Mouse (Mus musculus) cerebellum, adult 11-12 months (tissue): Measurements from ENCODE around the gene Igf1r.

Experiments used
- DNase-seq: peaks from one replicate; pipeline ENCODE4 v3.0.0; 2022

The Igf1r gene

GRCm38 (mm10) chr7:68089725-68090124 is 137.1 kb downstream of the Igf1r start:
- no peak for DNase-seq

- DNase-seq, result no peak
Observed at GRCm38 (mm10) chr7:68090576-68090975, 137.9 kb downstream of the Igf1r start.

- no peak for DNase-seq
Observed at GRCm38 (mm10) chr7:68092304-68092978, 139.8 kb downstream of the Igf1r start.

- no peak for DNase-seq
Observed at GRCm38 (mm10) chr7:68093817-68094216, 141.2 kb downstream of the Igf1r start.

- no peak for DNase-seq
Observed at GRCm38 (mm10) chr7:68095574-68095973, 142.9 kb downstream of the Igf1r start.

GRCm38 (mm10) chr7:68096411-68096810 is 143.8 kb downstream of the Igf1r start:
- no peak for DNase-seq

- no peak for DNase-seq
Observed at GRCm38 (mm10) chr7:68097081-68097836, 144.6 kb downstream of the Igf1r start.

GRCm38 (mm10) chr7:68098098-68098497 is 145.5 kb downstream of the Igf1r start:
- DNase-seq, result no peak

- no peak for DNase-seq
Observed at GRCm38 (mm10) chr7:68100388-68100787, 147.8 kb downstream of the Igf1r start.

- DNase-seq, result no peak
Observed at GRCm38 (mm10) chr7:68102456-68103177, 150.0 kb downstream of the Igf1r start.

GRCm38 (mm10) chr7:68103178-68103530 is 150.5 kb downstream of the Igf1r start:
- DNase-seq, result no peak

GRCm38 (mm10) chr7:68111532-68111931 is 158.9 kb downstream of the Igf1r start:
- DNase-seq, result no peak

- no peak for DNase-seq
Observed at GRCm38 (mm10) chr7:68112582-68112981, 160.0 kb downstream of the Igf1r start.

GRCm38 (mm10) chr7:68114364-68114763 is 161.7 kb downstream of the Igf1r start:
- DNase-seq, result no peak

GRCm38 (mm10) chr7:68114983-68115715 is 162.5 kb downstream of the Igf1r start:
- DNase-seq, result no peak

GRCm38 (mm10) chr7:68117567-68117966 is 164.9 kb downstream of the Igf1r start:
- no peak for DNase-seq

GRCm38 (mm10) chr7:68117981-68118380 is 165.4 kb downstream of the Igf1r start:
- DNase-seq, result no peak

GRCm38 (mm10) chr7:68119605-68120004 is 167.0 kb downstream of the Igf1r start:
- no peak for DNase-seq

GRCm38 (mm10) chr7:68122418-68122817 is 169.8 kb downstream of the Igf1r start:
- DNase-seq, result no peak

- DNase-seq, result no peak
Observed at GRCm38 (mm10) chr7:68125347-68125746, 172.7 kb downstream of the Igf1r start.

GRCm38 (mm10) chr7:68127799-68128261 is 175.2 kb downstream of the Igf1r start:
- DNase-seq, result peak; percentile 58

GRCm38 (mm10) chr7:68128271-68128674 is 175.6 kb downstream of the Igf1r start:
- DNase-seq, result peak; percentile 56

GRCm38 (mm10) chr7:68129077-68129511 is 176.5 kb downstream of the Igf1r start:
- DNase-seq, result peak; percentile 99
